Mouse (Mus musculus) liver, adult 2 months (tissue): ENCODE data around the gene Ssc5d. TPM values are rescaled to one million over a fixed set of nuclear protein-coding genes. Genes with fewer than 3 reads are reported as not detected.

ENCODE experiments used
- DNase-seq: peaks from one replicate; pipeline ENCODE4 v3.0.0-alpha.2; 2011; ENCODE audit warnings: low read depth, low spot score; ENCODE audit errors: extremely low read depth
- H3K27ac ChIP-seq: fragments of 200-500 bp; replicated peaks from 2 replicates; pipeline ENCODE4 v1.5.1; 2012; ENCODE audit warnings: low read depth, mild to moderate bottlenecking, control low read depth, inconsistent platforms, low read length; ENCODE audit not compliant: insufficient read depth
- H3K27me3 ChIP-seq: fragments of 200-500 bp; 2 replicates; pipeline ENCODE4 v1.6.1; 2012; ENCODE audit warnings: mild to moderate bottlenecking, moderate library complexity, low read length, inconsistent platforms; ENCODE audit not compliant: control insufficient read depth, insufficient read depth
- H3K36me3 ChIP-seq: fragments of 200-500 bp; 2 replicates; pipeline ENCODE4 v1.6.1; 2012; ENCODE audit warnings: low read length, inconsistent platforms; ENCODE audit not compliant: control insufficient read depth, insufficient read depth
- H3K4me1 ChIP-seq: fragments of 200-500 bp; 2 replicates; pipeline ENCODE4 v1.6.1; 2011; ENCODE audit warnings: low read length; ENCODE audit not compliant: control insufficient read depth, insufficient read depth
- H3K4me3 ChIP-seq: fragments of 200-500 bp; 2 replicates; pipeline ENCODE4 v1.5.1; 2011; ENCODE audit warnings: low read depth, mild to moderate bottlenecking, control low read depth, low read length, moderate library complexity; ENCODE audit not compliant: insufficient read depth
- H3K79me2 ChIP-seq: fragments of 200-500 bp; 2 replicates; pipeline ENCODE4 v1.6.1; 2012; ENCODE audit warnings: inconsistent platforms, mild to moderate bottlenecking, low read length, moderate library complexity; ENCODE audit not compliant: control insufficient read depth, insufficient read depth
- H3K9ac ChIP-seq: fragments of 200-500 bp; 2 replicates; pipeline ENCODE4 v1.6.1; 2012; ENCODE audit warnings: low read depth, mild to moderate bottlenecking, control low read depth, inconsistent platforms, low read length
- CTCF ChIP-seq: fragments of 200-500 bp; IDR thresholded peaks from 2 replicates; pipeline ENCODE4 v1.5.1; 2011; ENCODE audit warnings: low read depth, low read length, control low read depth
- POLR2A ChIP-seq: fragments of 200-500 bp; IDR thresholded peaks from 2 replicates; pipeline ENCODE4 v1.6.1; 2011; ENCODE audit warnings: low read length, control low read depth; ENCODE audit not compliant: insufficient read depth; ENCODE audit errors: extremely low read depth
- WGBS: fragments of 180-500 bp; shearing (Covaris S2); methylation state at CpG from one replicate; pipeline ENCODE4 v1.1.7; 2018; 5-methylcytosine and 5-hydroxymethylcytosine counted together
- polyA plus RNA-seq: library from polyadenylated mRNA; depleted of rRNA; stranded (reverse); fragments of >200 nt; gene quantifications from 2 replicates; pipeline ENCODE4 v1.2.3, GENCODE M21; 2012
- total RNA-seq: library from RNA; depleted of rRNA; stranded (reverse); fragments of >200 nt; gene quantifications from 2 replicates; pipeline ENCODE4 v1.2.3, GENCODE M21; 2014

Gene Ssc5d
- total and polyA plus RNA-seq, 2 experiments, result 0.18 to 0.26 TPM

DNA sequence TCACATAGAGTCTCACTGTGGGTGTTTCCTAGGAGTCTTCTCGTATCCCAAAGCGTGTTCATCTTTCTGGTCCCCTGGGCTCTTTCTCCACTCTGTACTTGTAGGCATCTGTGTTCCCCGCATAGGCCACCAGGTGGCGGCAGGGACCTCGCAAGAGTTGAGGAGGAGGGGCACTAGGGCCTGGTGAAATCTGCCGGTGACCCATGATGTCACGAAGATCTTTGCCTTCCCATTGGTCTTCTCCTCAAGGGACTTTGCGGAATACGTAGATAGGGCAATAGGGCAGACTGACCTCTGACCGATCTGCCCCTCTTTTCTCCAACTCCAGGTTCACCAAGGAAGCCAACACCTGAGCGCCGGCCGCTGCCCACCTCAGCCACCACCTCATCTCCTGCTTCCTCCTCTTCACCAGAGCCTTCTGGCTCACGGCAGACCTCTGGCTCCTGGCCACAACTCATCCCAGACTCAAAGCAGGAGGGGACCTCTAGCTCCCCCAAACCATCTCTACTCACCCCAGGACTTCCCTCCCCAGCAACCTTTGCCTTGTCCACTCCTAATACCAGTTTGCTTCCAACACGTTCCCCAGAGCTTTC is 17.7 kb downstream of the Ssc5d start:
- Histone ChIP-seq H3K9ac (peak overlapping the region; percentile 16), H3K27me3 (no peaks in the 10 kb centered on the region), H3K4me1 (no peaks in the 10 kb centered on the region), H3K4me3 (peak overlapping the region; percentile 45), H3K79me2 (no peaks in the 10 kb centered on the region), H3K27ac (no peak overlapping the region), H3K36me3 (no peaks in the 10 kb centered on the region)
- TF ChIP-seq POLR2A, result no peak
- peak; percentile 98 for TF ChIP-seq CTCF
- WGBS, result 7% methylated on average over 15 of the region's 15 CpGs
- peak; percentile 92 for DNase-seq

DNA sequence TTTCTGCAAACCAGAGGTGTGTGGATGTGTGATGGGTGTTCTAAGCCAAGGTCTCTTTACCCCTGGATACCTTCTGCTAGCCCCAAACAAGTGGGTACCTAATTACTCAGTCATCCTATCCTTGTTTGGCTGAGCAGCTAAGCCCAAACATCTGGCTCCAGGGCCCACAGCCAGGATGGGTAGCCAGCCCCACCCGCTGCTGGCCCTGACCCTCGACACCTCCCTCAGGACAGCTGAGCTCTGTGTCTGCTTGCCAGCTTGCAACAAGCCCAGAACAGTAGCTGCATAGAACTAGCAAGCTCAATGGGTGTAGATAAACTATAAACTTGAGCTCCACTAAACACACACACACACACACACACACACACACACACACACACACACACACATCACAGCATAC is 22.3 kb downstream of the Ssc5d start:
- Histone ChIP-seq H3K27ac (no peak overlapping the region), H3K36me3 (no peaks in the 10 kb centered on the region), H3K4me1 (no peaks in the 10 kb centered on the region), H3K4me3 (no peak overlapping the region), H3K79me2 (no peaks in the 10 kb centered on the region), H3K9ac (no peak overlapping the region), H3K27me3 (no peaks in the 10 kb centered on the region)
- WGBS, result 8% methylated on average over 2 of the region's 2 CpGs
- TF ChIP-seq CTCF (no peak), POLR2A (no peak)
- peak; percentile 10 for DNase-seq

DNA sequence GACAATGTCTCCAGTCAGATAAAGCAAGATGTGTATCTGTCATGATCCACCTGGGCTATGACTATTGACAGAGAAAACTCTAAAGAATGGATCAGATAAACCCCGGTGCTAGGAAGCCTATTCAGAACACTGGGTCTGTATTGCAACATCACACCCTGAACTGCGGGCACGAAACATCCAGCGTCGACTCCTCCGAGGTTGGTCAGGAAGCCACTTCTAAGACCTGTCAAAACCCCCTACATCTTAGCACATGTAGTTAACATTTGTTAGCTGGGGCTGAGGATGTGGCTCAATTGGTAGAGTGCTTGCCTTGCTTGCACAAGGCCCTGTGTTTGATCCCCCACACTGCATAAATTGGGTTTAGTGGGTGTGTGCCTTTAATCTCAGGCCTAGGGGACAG is 22.8 kb downstream of the Ssc5d start:
- H3K79me2 ChIP-seq, result no peaks in the 10 kb centered on the region
- H3K27me3 ChIP-seq, result no peaks in the 10 kb centered on the region
- no peak overlapping the region for H3K4me3 ChIP-seq
- no peaks in the 10 kb centered on the region for H3K4me1 ChIP-seq
- H3K27ac ChIP-seq, result no peak overlapping the region
- H3K36me3 ChIP-seq, result no peaks in the 10 kb centered on the region
- TF ChIP-seq POLR2A (no peak), CTCF (no peak)
- WGBS, result 13% methylated on average over 6 of the region's 6 CpGs
- no peak overlapping the region for H3K9ac ChIP-seq
- no peak for DNase-seq

DNA sequence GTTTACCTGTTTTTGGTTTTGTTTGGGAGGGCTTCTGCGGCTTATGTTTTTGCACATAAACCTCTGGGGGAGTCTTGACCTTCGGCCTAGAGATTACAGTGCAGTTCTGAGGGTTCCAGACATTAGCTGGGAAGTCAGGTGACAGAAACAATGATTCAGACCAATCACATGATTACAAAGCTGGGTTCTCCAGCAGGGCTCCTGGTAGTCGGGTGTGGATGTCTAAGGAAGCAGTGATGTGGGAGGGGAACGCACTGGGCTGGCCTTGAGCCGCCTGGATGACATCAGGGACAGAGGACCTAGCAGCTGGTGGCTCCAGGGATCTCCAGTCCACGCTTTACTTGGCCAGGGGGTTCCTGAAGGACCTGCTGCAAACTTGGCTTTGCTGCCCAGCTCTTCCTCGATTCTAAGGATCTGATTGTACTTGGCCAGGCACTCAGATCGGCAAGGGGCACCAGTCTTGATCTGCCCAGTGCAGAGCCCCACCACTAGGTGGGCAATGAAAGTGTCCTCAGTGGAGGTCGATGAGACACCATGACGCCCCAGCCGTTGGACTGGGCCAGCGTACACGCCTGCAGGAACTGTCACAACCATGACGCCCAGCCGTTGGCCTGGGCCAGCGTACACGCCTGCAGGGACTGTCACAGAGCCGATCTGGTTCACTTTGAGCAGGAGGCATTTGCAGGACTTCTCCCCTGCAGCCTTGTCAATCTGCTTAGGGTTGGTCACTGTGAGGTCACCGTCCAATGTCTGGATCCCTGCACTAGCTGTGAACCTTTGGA is 25.2 kb downstream of the Ssc5d start:
- no peaks in the 10 kb centered on the region for H3K36me3 ChIP-seq
- TF ChIP-seq CTCF (no peak), POLR2A (no peak)
- WGBS, result 84% methylated on average over 19 of the region's 19 CpGs
- H3K27me3 ChIP-seq, result no peaks in the 10 kb centered on the region
- DNase-seq, result no peak
- H3K4me3 ChIP-seq, result no peak overlapping the region
- no peaks in the 10 kb centered on the region for H3K79me2 ChIP-seq
- H3K9ac ChIP-seq, result no peak overlapping the region
- H3K27ac ChIP-seq, result no peak overlapping the region
- no peaks in the 10 kb centered on the region for H3K4me1 ChIP-seq

DNA sequence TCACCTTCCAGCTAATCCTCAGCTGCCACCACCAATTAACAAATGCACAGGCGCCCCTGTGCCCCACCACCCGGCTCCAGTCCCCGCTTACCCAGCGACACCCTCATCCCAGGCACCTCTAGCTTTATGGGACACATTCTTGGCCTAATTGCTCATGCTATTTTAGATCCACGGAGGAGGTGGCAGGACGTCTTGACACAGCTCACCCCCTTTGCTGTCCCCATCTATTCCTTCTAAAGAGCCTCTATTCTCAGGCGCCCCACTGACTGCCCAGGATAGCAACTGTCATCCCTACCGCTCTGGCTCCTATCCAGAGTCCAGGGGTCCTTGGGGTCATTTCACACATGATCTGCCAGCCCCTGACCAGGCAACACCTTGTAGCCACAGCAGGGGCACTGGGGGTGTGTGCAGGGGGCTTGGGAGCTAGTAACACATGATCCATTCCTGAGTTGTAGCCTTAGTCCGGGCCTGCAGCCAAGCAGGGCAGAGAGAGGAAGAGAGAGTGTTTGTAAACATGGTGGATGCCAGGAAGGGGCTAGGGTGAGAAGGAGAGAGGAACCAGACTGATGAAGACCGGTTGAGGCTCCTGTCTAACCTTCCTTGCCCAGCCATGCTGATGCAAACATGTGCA is 28.3 kb downstream of the Ssc5d start:
- no peaks in the 10 kb centered on the region for H3K27me3 ChIP-seq
- no peaks in the 10 kb centered on the region for H3K36me3 ChIP-seq
- DNase-seq, result no peak
- 58% methylated on average over 10 of the region's 10 CpGs for WGBS
- TF ChIP-seq CTCF (no peak), POLR2A (no peak)
- no peak overlapping the region for H3K27ac ChIP-seq
- no peaks in the 10 kb centered on the region for H3K4me1 ChIP-seq
- no peak overlapping the region for H3K9ac ChIP-seq
- no peak overlapping the region for H3K4me3 ChIP-seq
- no peaks in the 10 kb centered on the region for H3K79me2 ChIP-seq
